Mouse (Mus musculus): ENCODE data around the gene Slc37a2. TPM values are rescaled to one million over a fixed set of nuclear protein-coding genes. Genes with fewer than 3 reads are reported as not detected.
"Not testable (repeated sequence)": the region's sequence is repeated elsewhere in the genome, so short reads cannot be mapped to it uniquely, and the experiment has no call there.

Gene Slc37a2
- 38.2 and 44.1 TPM in 2 replicates for polyA plus RNA-seq (2012; rRNA removed)

- H3K4me3 ChIP-seq (ENCODE audit: control insufficient read depth, insufficient read depth, low read length) = peak within 1 kb of the TSS; percentile 91
- TF ChIP-seq POLR2A (IDR thresholded peaks at IDR 0.05; ENCODE audit: control insufficient read depth, extremely low read depth, insufficient read depth, low read length, poor library complexity) = peak; percentile 49; the same call in 1 of the 2 replicates
- TF ChIP-seq CTCF (IDR thresholded peaks at IDR 0.05; ENCODE audit: borderline replicate concordance, control insufficient read depth, extremely low read depth, insufficient read depth, low read length, poor library complexity) = 0 out of 2 replicates have a peak, but pooled peaks have one; percentile 34
- DNase-seq = peak; percentile 75
- peak within 1 kb of the TSS; percentile 97 for H3K27ac ChIP-seq (ENCODE audit: control insufficient read depth, insufficient read depth, low read length)
- WGBS = under 1% methylated on average over 38 of the region's 38 CpGs
- no peaks in the 10 kb centered on the region for H3K36me3 ChIP-seq (ENCODE audit: control insufficient read depth, insufficient read depth, low read length)
- H3K27me3 ChIP-seq (ENCODE audit: control insufficient read depth, insufficient read depth, low read length) = no peaks in the 10 kb centered on the region
- H3K4me1 ChIP-seq (replicated peaks; ENCODE audit: control insufficient read depth, insufficient read depth, low read length) = peaks cover 15% of the 10 kb centered on the region
These were observed at the start of gene Slc37a2 for GRCm38 (mm10) chr9:37255149-37255888. Slc37a2 (minus strand) TSS chr9:37255738.

- TF ChIP-seq POLR2A (IDR thresholded peaks at IDR 0.05; ENCODE audit: control insufficient read depth, extremely low read depth, insufficient read depth, low read length, poor library complexity) (no peak), CTCF (IDR thresholded peaks at IDR 0.05; ENCODE audit: borderline replicate concordance, control insufficient read depth, extremely low read depth, insufficient read depth, low read length, poor library complexity) (no peak)
- H3K4me3 ChIP-seq (ENCODE audit: control insufficient read depth, insufficient read depth, low read length) = no peak overlapping the region
- no peak overlapping the region for H3K27ac ChIP-seq (ENCODE audit: control insufficient read depth, insufficient read depth, low read length)
- DNase-seq = no peak
- H3K4me1 ChIP-seq (replicated peaks; ENCODE audit: control insufficient read depth, insufficient read depth, low read length) = no peaks in the 10 kb centered on the region
- WGBS = 52% methylated on average over 1 of the region's 1 CpGs
- H3K27me3 ChIP-seq (ENCODE audit: control insufficient read depth, insufficient read depth, low read length) = no peaks in the 10 kb centered on the region
- H3K36me3 ChIP-seq (ENCODE audit: control insufficient read depth, insufficient read depth, low read length) = no peaks in the 10 kb centered on the region
These were observed 46.2 kb upstream of the Slc37a2 start for GRCm38 (mm10) chr9:37301720-37302119.

- H3K4me1 ChIP-seq (replicated peaks; ENCODE audit: control insufficient read depth, insufficient read depth, low read length); H3K36me3 ChIP-seq (ENCODE audit: control insufficient read depth, insufficient read depth, low read length): not testable (repeated sequence)
- 81% methylated on average over 1 of the region's 1 CpGs for WGBS
These were observed 45.0 kb upstream of the Slc37a2 start for GRCm38 (mm10) chr9:37300501-37300900.

GRCm38 (mm10) chr9:37295586-37295985, 40.0 kb upstream of the Slc37a2 start:
- TF ChIP-seq POLR2A (IDR thresholded peaks at IDR 0.05; ENCODE audit: control insufficient read depth, extremely low read depth, insufficient read depth, low read length, poor library complexity) (no peak), CTCF (IDR thresholded peaks at IDR 0.05; ENCODE audit: borderline replicate concordance, control insufficient read depth, extremely low read depth, insufficient read depth, low read length, poor library complexity) (no peak)
- no peak overlapping the region for H3K27ac ChIP-seq (ENCODE audit: control insufficient read depth, insufficient read depth, low read length)
- H3K27me3 ChIP-seq (ENCODE audit: control insufficient read depth, insufficient read depth, low read length) = no peaks in the 10 kb centered on the region
- no peaks in the 10 kb centered on the region for H3K36me3 ChIP-seq (ENCODE audit: control insufficient read depth, insufficient read depth, low read length)
- H3K4me3 ChIP-seq (ENCODE audit: control insufficient read depth, insufficient read depth, low read length) = no peak overlapping the region
- no peak for DNase-seq
- no peaks in the 10 kb centered on the region for H3K4me1 ChIP-seq (replicated peaks; ENCODE audit: control insufficient read depth, insufficient read depth, low read length)

More at GRCm38 (mm10) chr9:37300501-37300900, 45.0 kb upstream of the Slc37a2 start:
- DNase-seq; H3K27ac ChIP-seq (ENCODE audit: control insufficient read depth, insufficient read depth, low read length); H3K4me3 ChIP-seq (ENCODE audit: control insufficient read depth, insufficient read depth, low read length); H3K27me3 ChIP-seq (ENCODE audit: control insufficient read depth, insufficient read depth, low read length): not testable (repeated sequence)

GRCm38 (mm10) chr9:37266622-37267021, 11.1 kb upstream of the Slc37a2 start:
- Histone ChIP-seq H3K27ac (ENCODE audit: control insufficient read depth, insufficient read depth, low read length) (no peak overlapping the region), H3K4me3 (ENCODE audit: control insufficient read depth, insufficient read depth, low read length) (no peak overlapping the region), H3K27me3 (ENCODE audit: control insufficient read depth, insufficient read depth, low read length) (no peaks in the 10 kb centered on the region), H3K4me1 (replicated peaks; ENCODE audit: control insufficient read depth, insufficient read depth, low read length) (no peaks in the 10 kb centered on the region), H3K36me3 (ENCODE audit: control insufficient read depth, insufficient read depth, low read length) (no peaks in the 10 kb centered on the region)
- no peak for TF ChIP-seq POLR2A (IDR thresholded peaks at IDR 0.05; ENCODE audit: control insufficient read depth, extremely low read depth, insufficient read depth, low read length, poor library complexity)
- TF ChIP-seq CTCF (IDR thresholded peaks at IDR 0.05; ENCODE audit: borderline replicate concordance, control insufficient read depth, extremely low read depth, insufficient read depth, low read length, poor library complexity) = no peak
- WGBS = 98% methylated on average over 2 of the region's 2 CpGs
- DNase-seq = no peak

- no peaks in the 10 kb centered on the region for H3K27me3 ChIP-seq (ENCODE audit: control insufficient read depth, insufficient read depth, low read length)
- peak overlapping the region; percentile 97 for H3K27ac ChIP-seq (ENCODE audit: control insufficient read depth, insufficient read depth, low read length)
- H3K4me3 ChIP-seq (ENCODE audit: control insufficient read depth, insufficient read depth, low read length) = peak overlapping the region; percentile 91
- H3K36me3 ChIP-seq (ENCODE audit: control insufficient read depth, insufficient read depth, low read length) = no peaks in the 10 kb centered on the region
- TF ChIP-seq CTCF (IDR thresholded peaks at IDR 0.05; ENCODE audit: borderline replicate concordance, control insufficient read depth, extremely low read depth, insufficient read depth, low read length, poor library complexity) (0 out of 2 replicates have a peak, but pooled peaks have one; percentile 22), POLR2A (IDR thresholded peaks at IDR 0.05; ENCODE audit: control insufficient read depth, extremely low read depth, insufficient read depth, low read length, poor library complexity) (no peak)
- 14% methylated on average over 7 of the region's 7 CpGs for WGBS
- peaks cover 13% of the 10 kb centered on the region for H3K4me1 ChIP-seq (replicated peaks; ENCODE audit: control insufficient read depth, insufficient read depth, low read length)
- DNase-seq = peak; percentile 76
These were observed 319 bp upstream of the Slc37a2 start for GRCm38 (mm10) chr9:37255889-37256225.

Data from thymus, adult 2 months (tissue).